ENCODE assay signal across 18 mouse cellular contexts in genomic region chr7:110811529-110811928, GRCm38 (mm10).
"Had no signal": no experiment of that assay in that cellular context is flagged by ENCODE, and none has a peak within 500 bp of the region (broad histone marks: within the 10 kb centered on the region; RNA-seq: fewer than 3 reads in every experiment).

No protein-coding gene starts in this region.

- H3K27me3 ChIP-seq: kidney, embryonic 15.5 days; limb, embryonic 12.5 days; limb, embryonic 15.5 days; midbrain, embryonic 12.5 days; midbrain, embryonic 15.5 days; neural tube, embryonic 12.5 days; neural tube, embryonic 15.5 days had no signal

- H3K4me3 ChIP-seq: kidney, embryonic 15.5 days; limb, embryonic 12.5 days; limb, embryonic 15.5 days; midbrain, embryonic 12.5 days; midbrain, embryonic 15.5 days; neural tube, embryonic 12.5 days; neural tube, embryonic 15.5 days had no signal

- DNase-seq: kidney, postnatal 10 days; kidney, postnatal 36 days; left cerebral cortex, postnatal 4 days; liver, postnatal 0 days; lung, embryonic 14.5 days; thymus, adult 18-20 months; thymus, postnatal 36 days had no signal

- H3K9me3 ChIP-seq: kidney, embryonic 15.5 days; limb, embryonic 12.5 days; limb, embryonic 15.5 days; midbrain, embryonic 12.5 days; midbrain, embryonic 15.5 days; neural tube, embryonic 12.5 days; neural tube, embryonic 15.5 days had no signal

- H3K4me1 ChIP-seq: kidney, embryonic 15.5 days; midbrain, embryonic 12.5 days; midbrain, embryonic 15.5 days; neural tube, embryonic 12.5 days had no signal

- ATAC-seq: liver, postnatal 0 days; lung, postnatal 0 days; midbrain, embryonic 15.5 days had no signal

- H3K36me3 ChIP-seq: midbrain, embryonic 12.5 days; midbrain, embryonic 15.5 days; neural tube, embryonic 12.5 days had no signal

- H3K27ac ChIP-seq: kidney, embryonic 15.5 days; limb, embryonic 12.5 days; limb, embryonic 15.5 days; liver, embryonic 14.5 days; macrophage; midbrain, embryonic 12.5 days; midbrain, embryonic 15.5 days; neural tube, embryonic 12.5 days; neural tube, embryonic 15.5 days had no signal

- H3K9ac ChIP-seq: kidney, embryonic 15.5 days; limb, embryonic 12.5 days; limb, embryonic 15.5 days; liver, embryonic 14.5 days; liver, postnatal 0 days; lung, embryonic 14.5 days; midbrain, embryonic 12.5 days; midbrain, embryonic 15.5 days; neural tube, embryonic 12.5 days; neural tube, embryonic 15.5 days had no signal

- H3K4me2 ChIP-seq: kidney, embryonic 15.5 days; limb, embryonic 12.5 days; limb, embryonic 15.5 days; liver, embryonic 11.5 days; lung, embryonic 14.5 days; midbrain, embryonic 12.5 days; midbrain, embryonic 15.5 days; neural tube, embryonic 12.5 days; neural tube, embryonic 15.5 days had no signal
